Mouse (Mus musculus) small intestine, adult 10 weeks (tissue): ENCODE data around the gene Gsdme. TPM values are rescaled to one million over a fixed set of nuclear protein-coding genes. Genes with fewer than 3 reads are reported as not detected.

Source experiments
- polyA plus RNA-seq: library from polyadenylated mRNA; stranded (reverse); fragments of 350-450 nt; fragmentation: Illumina TruSeq; extraction: RNeasy Lipid Tissue Mini Kit (QIAGEN cat#74804); gene quantifications from one replicate; pipeline ENCODE4 v1.2.3, GENCODE M21; 2014; ENCODE audit warnings: low replicate concordance

Gsdme gene
- polyA plus RNA-seq = 8.1 TPM

DNA sequence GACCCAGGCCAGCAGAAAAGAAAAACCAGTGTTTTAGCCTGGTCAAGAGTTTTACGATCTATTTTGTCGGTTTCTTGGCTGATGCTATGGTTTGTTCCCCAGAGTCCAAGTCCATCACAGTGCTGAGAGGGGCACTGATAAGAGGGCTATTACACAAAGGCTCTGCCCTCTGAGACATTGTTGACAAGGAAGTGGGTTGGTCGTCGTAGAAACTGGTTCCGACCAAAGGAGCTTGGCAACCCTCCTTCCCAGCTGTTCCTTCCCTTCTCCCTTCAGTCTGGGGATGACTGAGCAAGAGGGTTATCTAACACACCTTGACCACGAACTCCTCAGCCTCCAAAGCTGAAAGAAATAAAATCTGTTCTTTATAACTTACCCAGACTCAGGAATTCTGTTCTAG is at the start of gene Gsdme:
Gsdme (minus strand) TSS at position 193 of the 400 bp plus-strand sequence.

Other genes with a start within 250 kb of the Gsdme start
- gene Mpp6, start 153.6 kb downstream of the Gsdme start, polyA plus RNA-seq = 36.3 TPM
- gene Osbpl3, start 192.3 kb upstream of the Gsdme start, polyA plus RNA-seq = 39.9 TPM